Mouse (Mus musculus): ENCODE data around the gene Gm9376. TPM values are rescaled to one million over a fixed set of nuclear protein-coding genes. Genes with fewer than 3 reads are reported as not detected.
A peak's percentile ranks its signal among the peaks of the same experiment; 100 is the strongest.

Gene Gm9376
- polyA plus RNA-seq, 1 experiment from 2014 or later: not detected

- ChIA-PET CTCF (no interaction called here), POLR2A (no interaction called here)
- H3K27me3 ChIP-seq: peaks cover 60% of the 10 kb centered on the region
- in situ Hi-C loops (cut with MboI; ENCODE audit: low pct_unique_long_range_greater_than_20kb): no loop called here
- no peak for DNase-seq (ENCODE audit: low read depth, low spot score)
- no peak for TF ChIP-seq CTCF (IDR thresholded peaks at IDR 0.05)
- peak; percentile 51 for ATAC-seq
Measured at GRCm38 (mm10) chr14:118235973-118236885, 30.5 kb upstream of the Gm9376 start.

- in situ Hi-C loops (cut with MboI; ENCODE audit: low pct_unique_long_range_greater_than_20kb): no loop called here
- ChIA-PET CTCF (no interaction called here), POLR2A (no interaction called here)
- no peak for TF ChIP-seq CTCF (IDR thresholded peaks at IDR 0.05)
- H3K27me3 ChIP-seq: peaks cover 53% of the 10 kb centered on the region
- DNase-seq (ENCODE audit: low read depth, low spot score) (no peak), ATAC-seq (peak; percentile 29)
Measured at GRCm38 (mm10) chr14:118236886-118237289, 29.9 kb upstream of the Gm9376 start, which contains the start of gene Sox21. TSS of gene Sox21 (minus strand) at chr14:118237030.

- no peak for TF ChIP-seq CTCF (IDR thresholded peaks at IDR 0.05)
- ATAC-seq (no peak), DNase-seq (ENCODE audit: low read depth, low spot score) (no peak)
- CTCF ChIA-PET: no interaction called here
- POLR2A ChIA-PET: no interaction called here
- in situ Hi-C loops (cut with MboI; ENCODE audit: low pct_unique_long_range_greater_than_20kb): no loop called here
- peaks cover 45% of the 10 kb centered on the region for H3K27me3 ChIP-seq
Measured at GRCm38 (mm10) chr14:118237786-118238185, 29.0 kb upstream of the Gm9376 start.

- no peak for DNase-seq (ENCODE audit: low read depth, low spot score)
- ATAC-seq: no peak
- POLR2A ChIA-PET: no interaction called here
- peaks cover 47% of the 10 kb centered on the region for H3K27me3 ChIP-seq
- CTCF ChIA-PET: no interaction called here
- in situ Hi-C loops (cut with MboI; ENCODE audit: low pct_unique_long_range_greater_than_20kb): no loop called here
- TF ChIP-seq CTCF (IDR thresholded peaks at IDR 0.05): no peak
Measured at GRCm38 (mm10) chr14:118239351-118239750, 27.4 kb upstream of the Gm9376 start.

GRCm38 (mm10) chr14:118241416-118241815, 25.3 kb upstream of the Gm9376 start:
- DNase-seq (ENCODE audit: low read depth, low spot score) (no peak), ATAC-seq (no peak)
- TF ChIP-seq CTCF (IDR thresholded peaks at IDR 0.05): no peak
- in situ Hi-C loops (cut with MboI; ENCODE audit: low pct_unique_long_range_greater_than_20kb): no loop called here
- ChIA-PET POLR2A (no interaction called here), CTCF (no interaction called here)
- peaks cover 41% of the 10 kb centered on the region for H3K27me3 ChIP-seq

- H3K27me3 ChIP-seq: peaks cover 27% of the 10 kb centered on the region
- TF ChIP-seq CTCF (IDR thresholded peaks at IDR 0.05): no peak
- ChIA-PET CTCF (no interaction called here), POLR2A (interaction anchor here (0.5 kb wide), 1 partner anchor 45 kb away, joined by 3 read pairs; no protein-coding TSS in a partner anchor)
- in situ Hi-C loops (cut with MboI; ENCODE audit: low pct_unique_long_range_greater_than_20kb): no loop called here
- DNase-seq (ENCODE audit: low read depth, low spot score) (no peak), ATAC-seq (no peak)
Measured at GRCm38 (mm10) chr14:118253381-118253780, 13.4 kb upstream of the Gm9376 start.

GRCm38 (mm10) chr14:118268849-118269248, 2.1 kb downstream of the Gm9376 start:
- ATAC-seq (no peak), DNase-seq (ENCODE audit: low read depth, low spot score) (no peak)
- ChIA-PET POLR2A (no interaction called here), CTCF (no interaction called here)
- in situ Hi-C loops (cut with MboI; ENCODE audit: low pct_unique_long_range_greater_than_20kb): no loop called here
- no peak for TF ChIP-seq CTCF (IDR thresholded peaks at IDR 0.05)
- H3K27me3 ChIP-seq: peaks cover 15% of the 10 kb centered on the region

- in situ Hi-C loops (cut with MboI; ENCODE audit: low pct_unique_long_range_greater_than_20kb): no loop called here
- H3K27me3 ChIP-seq: peaks cover 32% of the 10 kb centered on the region
- no peak for TF ChIP-seq CTCF (IDR thresholded peaks at IDR 0.05)
- POLR2A ChIA-PET: no interaction called here
- DNase-seq (ENCODE audit: low read depth, low spot score): no peak
- CTCF ChIA-PET: no interaction called here
- no peak for ATAC-seq
Measured at GRCm38 (mm10) chr14:118272594-118273555, 6.1 kb downstream of the Gm9376 start.

GRCm38 (mm10) chr14:118277704-118278498, 11.1 kb downstream of the Gm9376 start:
- CTCF ChIA-PET: no interaction called here
- DNase-seq (ENCODE audit: low read depth, low spot score) (no peak), ATAC-seq (no peak)
- no peak for TF ChIP-seq CTCF (IDR thresholded peaks at IDR 0.05)
- in situ Hi-C loops (cut with MboI; ENCODE audit: low pct_unique_long_range_greater_than_20kb): no loop called here
- POLR2A ChIA-PET: no interaction called here
- peaks cover 30% of the 10 kb centered on the region for H3K27me3 ChIP-seq

GRCm38 (mm10) chr14:118282272-118282671, 15.5 kb downstream of the Gm9376 start:
- POLR2A ChIA-PET: no interaction called here
- H3K27me3 ChIP-seq: peaks cover 34% of the 10 kb centered on the region
- CTCF ChIA-PET: no interaction called here
- in situ Hi-C loops (cut with MboI; ENCODE audit: low pct_unique_long_range_greater_than_20kb): no loop called here
- no peak for ATAC-seq
- TF ChIP-seq CTCF (IDR thresholded peaks at IDR 0.05): no peak
- no peak for DNase-seq (ENCODE audit: low read depth, low spot score)

Measured in Patski (cell line).